Mouse (Mus musculus) testis, postnatal 10 days (tissue): ENCODE results near the gene Ece1.
A peak's percentile ranks its signal among the peaks of the same experiment; 100 is the strongest.
"Not testable (repeated sequence)": the region's sequence is repeated elsewhere in the genome, so short reads cannot be mapped to it uniquely, and the experiment has no call there.

Experiments
- DNase-seq: peaks from one replicate; pipeline ENCODE4 v3.0.0; 2021; ENCODE audit warnings: low spot score

Gene Ece1

GRCm38 (mm10) chr4:137862019-137862418, at the start of gene Ece1:
Gene Ece1 (plus strand): TSS chr4:137862237.
- DNase-seq = peak; percentile 95

- no peak for DNase-seq
Measured at GRCm38 (mm10) chr4:137812946-137813708, 48.9 kb upstream of the Ece1 start.

GRCm38 (mm10) chr4:137814140-137814539, 47.9 kb upstream of the Ece1 start:
- no peak for DNase-seq

- no peak for DNase-seq
Measured at GRCm38 (mm10) chr4:137815473-137815872, 46.6 kb upstream of the Ece1 start.

- DNase-seq = no peak
Measured at GRCm38 (mm10) chr4:137816216-137816615, 45.8 kb upstream of the Ece1 start.

- no peak for DNase-seq
Measured at GRCm38 (mm10) chr4:137818341-137818740, 43.7 kb upstream of the Ece1 start.

GRCm38 (mm10) chr4:137819487-137819886, 42.5 kb upstream of the Ece1 start:
- DNase-seq = no peak

GRCm38 (mm10) chr4:137820721-137821120, 41.3 kb upstream of the Ece1 start:
- no peak for DNase-seq

GRCm38 (mm10) chr4:137822537-137822936, 39.5 kb upstream of the Ece1 start:
- DNase-seq = no peak

GRCm38 (mm10) chr4:137823542-137823941, 38.5 kb upstream of the Ece1 start:
- no peak for DNase-seq

- no peak for DNase-seq
Measured at GRCm38 (mm10) chr4:137824881-137825280, 37.2 kb upstream of the Ece1 start.

GRCm38 (mm10) chr4:137830380-137830779, 31.7 kb upstream of the Ece1 start:
- DNase-seq = no peak

GRCm38 (mm10) chr4:137831598-137831997, 30.4 kb upstream of the Ece1 start:
- no peak for DNase-seq

GRCm38 (mm10) chr4:137835624-137836337, 26.3 kb upstream of the Ece1 start:
- peak; percentile 86 for DNase-seq

- DNase-seq = no peak
Measured at GRCm38 (mm10) chr4:137836741-137837140, 25.3 kb upstream of the Ece1 start.

- peak; percentile 46 for DNase-seq
Measured at GRCm38 (mm10) chr4:137837792-137838191, 24.2 kb upstream of the Ece1 start.

- DNase-seq = no peak
Measured at GRCm38 (mm10) chr4:137838791-137839190, 23.2 kb upstream of the Ece1 start.

GRCm38 (mm10) chr4:137839452-137839851, 22.6 kb upstream of the Ece1 start:
- no peak for DNase-seq

- peak; percentile 93 for DNase-seq
Measured at GRCm38 (mm10) chr4:137844656-137845055, 17.4 kb upstream of the Ece1 start.

GRCm38 (mm10) chr4:137847651-137848050, 14.4 kb upstream of the Ece1 start:
- DNase-seq = not testable (repeated sequence)

GRCm38 (mm10) chr4:137850161-137850560, 11.9 kb upstream of the Ece1 start:
- DNase-seq = no peak

- DNase-seq = peak; percentile 75
Measured at GRCm38 (mm10) chr4:137851484-137851883, 10.6 kb upstream of the Ece1 start.

- no peak for DNase-seq
Measured at GRCm38 (mm10) chr4:137853822-137854221, 8.2 kb upstream of the Ece1 start.
